Mouse (Mus musculus): ENCODE results near the gene Ruvbl1.

The Ruvbl1 gene

DNA sequence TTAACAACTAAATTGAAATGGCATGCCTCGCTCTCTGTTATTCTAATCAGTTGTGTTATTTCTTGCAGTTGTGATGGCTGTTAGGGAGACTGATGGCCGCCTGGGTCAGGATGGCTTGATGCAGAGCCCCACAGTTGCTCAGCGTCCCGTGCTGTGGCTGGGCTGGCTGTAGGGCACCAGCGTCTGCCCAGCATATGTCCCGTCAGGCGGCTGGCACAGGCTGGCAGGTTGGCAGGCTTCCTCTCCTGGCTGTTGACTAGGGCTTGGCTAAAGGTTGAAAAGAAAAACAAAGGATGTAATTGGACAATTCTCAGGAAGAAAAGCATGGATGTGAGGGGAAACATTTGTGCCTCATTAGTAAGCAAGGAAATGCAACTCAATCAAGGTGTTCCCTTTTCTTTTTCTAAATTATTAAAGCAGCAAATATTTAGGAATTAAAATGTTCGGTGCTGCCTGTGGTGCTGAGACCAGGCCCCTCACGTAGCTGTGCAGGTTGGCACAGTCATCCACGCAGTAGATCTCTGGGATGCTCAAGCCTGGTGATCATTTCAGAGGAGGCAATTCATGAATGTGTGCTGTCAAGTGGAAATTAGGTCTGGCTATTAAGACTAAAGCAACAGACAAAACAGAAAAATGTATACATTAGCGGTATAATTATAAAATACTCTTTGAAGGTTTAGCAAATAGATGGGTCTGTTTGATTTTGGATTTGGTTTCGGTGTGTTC is 25.6 kb downstream of the Ruvbl1 start:
- in situ Hi-C loops (cut with MboI, MseI): loop anchor here (10.0 kb wide), 2 partner anchors 296 to 376 kb away; partner anchors contain the start of gene Gata2 (in 2 of the 2)

DNA sequence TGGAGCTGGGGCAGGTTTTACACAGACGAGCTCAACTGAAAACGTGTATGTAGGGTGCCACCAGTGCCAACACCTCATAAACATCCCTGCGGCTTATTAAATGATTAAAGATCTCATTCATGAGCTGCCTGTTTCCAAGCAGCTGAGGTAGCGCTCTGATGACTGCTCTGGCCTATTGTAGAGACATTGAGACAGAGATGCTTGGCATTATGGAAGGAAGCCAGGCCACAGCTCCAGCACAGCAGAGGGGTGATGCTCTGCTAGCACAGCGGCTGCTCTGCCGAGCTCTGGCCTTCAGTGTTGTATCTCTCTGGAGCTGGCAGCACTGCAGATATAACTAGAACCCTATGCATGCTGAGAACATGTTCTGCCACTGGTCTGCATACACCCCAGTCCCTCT is 28.5 kb downstream of the Ruvbl1 start:
- in situ Hi-C loops (cut with MboI, MseI): loop anchor here (10.0 kb wide), 2 partner anchors 299 to 379 kb away; partner anchors contain the start of gene Gata2 (in 2 of the 2)

DNA sequence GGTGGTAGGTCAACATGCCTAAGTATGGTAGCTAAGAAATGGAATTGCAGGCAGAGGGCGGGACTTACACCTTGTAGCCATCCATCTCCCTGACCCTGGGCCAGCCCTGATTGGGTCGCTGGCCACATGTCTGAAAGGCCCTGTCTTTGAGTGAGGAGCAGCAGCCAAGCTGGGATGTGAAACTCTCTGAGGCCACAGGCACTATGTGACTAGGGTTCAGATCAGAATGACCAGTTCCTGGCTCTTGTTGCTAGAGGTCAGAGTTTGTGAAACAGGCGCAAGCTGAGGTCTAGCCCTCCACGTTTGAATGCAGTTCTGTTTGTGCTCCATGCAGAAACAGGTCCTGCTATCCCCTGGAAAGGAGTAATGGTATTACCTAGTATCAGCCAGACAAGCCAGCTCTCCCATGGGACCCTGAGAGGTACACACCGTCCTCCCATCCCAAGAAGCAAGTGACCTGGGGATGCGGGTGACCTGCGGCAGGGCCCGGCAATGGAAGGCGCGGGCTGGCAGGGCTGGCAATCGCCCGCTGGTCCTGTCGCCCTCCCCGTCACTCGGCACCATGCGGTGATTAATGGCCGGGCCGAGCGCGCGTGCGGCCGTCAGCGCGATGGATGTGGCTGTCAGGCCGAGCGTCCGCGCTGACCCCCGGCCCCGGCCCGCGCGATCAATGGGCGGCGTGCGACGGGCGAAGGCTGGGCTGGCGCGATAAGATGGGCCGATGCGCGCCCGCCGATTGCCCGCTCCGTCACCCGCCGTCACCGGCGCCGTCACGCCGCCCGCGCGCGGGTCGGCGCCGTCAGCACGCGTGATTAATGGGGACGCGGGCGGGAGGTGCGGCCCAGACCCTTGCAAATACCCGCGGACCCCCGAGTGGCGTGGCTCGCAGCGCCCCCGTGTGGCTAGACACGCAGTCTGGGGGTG is 34.5 kb downstream of the Ruvbl1 start:
- in situ Hi-C loops (cut with MboI, MseI): loop anchor here (10.0 kb wide), 2 partner anchors 305 to 385 kb away; partner anchors contain the start of gene Gata2 (in 2 of the 2)

DNA sequence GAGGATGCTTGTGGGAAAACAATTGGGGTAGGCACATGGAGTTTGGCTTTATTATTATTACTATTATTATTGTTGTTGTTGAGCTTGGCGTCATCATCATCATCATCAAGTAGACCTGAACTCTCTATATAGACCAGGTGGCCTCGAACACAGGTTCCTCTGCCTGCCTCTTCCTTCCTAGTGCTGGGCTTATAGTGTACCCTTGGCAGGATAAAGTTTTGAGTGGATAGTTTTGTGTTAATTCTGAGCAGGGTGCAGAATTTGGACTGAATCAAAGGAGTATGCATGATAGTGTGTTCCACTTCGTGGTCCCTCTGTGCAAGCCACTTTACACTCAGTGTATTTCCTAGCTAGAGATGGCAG is 35.2 kb downstream of the Ruvbl1 start:
- in situ Hi-C loops (cut with MboI, MseI): no loop called here

DNA sequence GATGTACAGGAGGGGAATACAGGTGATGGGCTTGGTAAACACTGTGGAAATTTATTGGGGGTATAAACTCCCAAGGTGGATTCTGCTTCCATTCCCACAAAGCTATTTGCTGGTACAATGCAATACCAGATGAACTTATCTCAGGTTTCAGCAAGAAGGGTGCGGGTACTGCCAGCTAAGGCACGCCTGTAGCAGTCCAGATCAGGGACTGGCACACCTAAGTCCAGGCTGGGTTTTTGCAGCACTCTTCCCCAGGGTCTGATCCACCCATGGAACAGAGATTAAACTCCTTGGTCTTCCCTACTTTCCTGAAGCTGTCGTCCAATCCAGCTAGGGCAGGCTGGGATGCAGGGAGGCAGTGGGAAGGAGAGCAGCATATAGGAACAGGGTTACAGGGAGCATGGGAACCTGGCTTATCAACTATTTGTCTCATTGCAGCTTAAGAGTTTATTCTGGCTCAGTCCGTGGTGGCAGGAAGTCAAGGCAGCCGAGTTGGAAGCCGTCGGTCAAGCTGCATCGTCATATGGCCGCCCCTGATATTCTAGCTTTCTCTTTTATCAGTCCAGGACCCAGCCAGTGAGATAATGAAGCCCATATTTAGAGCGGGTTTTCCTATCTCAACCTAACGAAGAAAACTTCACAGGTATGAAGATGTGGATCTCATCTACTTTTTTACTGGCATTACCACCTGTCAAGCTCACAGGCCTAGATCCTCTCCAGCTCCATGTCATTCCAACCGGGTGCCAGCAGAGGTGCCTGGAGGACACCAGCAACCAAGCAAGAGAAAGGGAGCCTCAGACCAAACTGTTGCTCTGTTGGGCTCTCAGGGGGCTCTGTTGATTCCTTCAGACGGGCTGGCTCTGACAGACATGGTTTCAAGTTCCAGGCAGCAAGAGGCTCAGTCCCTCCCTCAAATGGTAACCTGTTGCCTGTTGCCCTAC is 37.1 kb downstream of the Ruvbl1 start:
- in situ Hi-C loops (cut with MboI, MseI): no loop called here

DNA sequence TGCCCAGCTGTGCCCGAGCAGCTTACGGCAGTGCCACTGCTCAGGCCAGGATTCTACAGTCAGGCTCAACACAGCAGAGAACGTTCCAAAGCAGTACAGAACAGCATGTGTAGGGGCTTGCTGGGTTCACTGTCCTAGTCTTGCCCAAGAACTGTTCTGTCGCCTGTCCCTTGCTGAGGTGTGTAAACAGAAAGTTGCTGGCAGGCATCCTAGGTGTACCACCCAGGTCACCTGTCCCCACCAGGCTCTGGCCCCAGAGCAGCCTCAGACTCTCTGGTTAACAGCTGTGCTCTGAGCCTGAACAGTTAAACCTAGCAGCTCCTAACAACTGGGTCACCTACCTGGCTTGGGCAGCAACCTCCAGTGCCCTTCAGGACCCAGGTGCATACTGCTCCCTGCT is 37.8 kb downstream of the Ruvbl1 start:
- in situ Hi-C loops (cut with MboI, MseI): no loop called here

DNA sequence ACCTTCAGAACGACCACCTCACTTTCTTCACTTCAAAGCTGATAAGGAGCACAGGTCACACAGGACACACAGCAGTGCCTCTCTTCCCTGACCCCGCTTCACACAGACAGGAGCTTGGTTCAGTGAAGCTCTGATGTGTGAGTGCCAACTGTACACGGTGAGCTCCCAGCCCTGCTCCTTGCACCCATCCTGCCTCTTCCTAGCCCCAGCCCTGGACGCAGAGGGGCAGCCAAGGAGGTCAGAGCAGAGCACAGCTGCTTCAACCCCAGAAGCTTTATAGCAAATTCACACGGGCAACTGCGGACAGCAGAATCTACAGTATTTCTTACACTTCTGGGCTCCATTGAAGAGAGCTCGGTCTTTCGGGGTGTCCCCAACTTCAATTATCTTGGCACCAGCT is 48.8 kb downstream of the Ruvbl1 start:
- in situ Hi-C loops (cut with MboI, MseI): no loop called here

DNA sequence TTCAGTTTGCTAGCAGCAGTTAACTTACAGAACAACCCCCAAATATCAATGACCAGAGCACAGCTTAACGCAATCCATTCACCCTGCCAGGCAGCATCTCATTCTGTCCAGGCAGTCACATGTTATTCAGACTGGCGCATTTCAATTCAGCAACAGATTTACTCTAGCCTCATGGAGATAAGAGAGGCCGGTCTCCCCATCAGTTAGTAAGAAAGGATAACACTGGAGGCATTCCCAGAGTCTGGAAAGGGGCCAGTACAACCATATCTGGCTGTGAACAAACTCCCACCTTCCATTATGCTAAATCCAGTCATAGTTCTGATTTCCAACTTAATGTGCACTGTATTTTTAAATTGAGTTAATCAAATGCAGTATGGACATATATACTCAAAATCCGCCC is 49.3 kb downstream of the Ruvbl1 start:
- in situ Hi-C loops (cut with MboI, MseI): no loop called here

DNA sequence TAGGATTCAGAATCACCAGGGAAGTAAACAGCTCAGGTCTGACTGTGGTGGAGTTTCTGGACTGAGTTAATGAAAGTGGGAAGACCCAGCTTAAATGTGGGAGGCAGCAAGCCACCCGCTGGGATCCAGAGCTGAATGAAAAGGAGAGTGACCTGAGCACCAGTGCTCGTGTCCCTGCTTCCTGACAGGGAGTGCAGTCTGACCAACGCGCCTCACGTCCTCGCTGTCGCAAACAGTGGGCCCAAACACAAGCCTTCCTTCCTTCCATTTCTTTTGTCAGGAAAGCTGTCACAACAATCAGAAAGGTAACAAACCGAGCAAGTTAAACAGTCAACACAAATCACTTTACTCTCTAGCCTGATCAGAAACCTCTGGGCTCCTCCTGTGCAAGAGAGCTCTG is 50.8 kb downstream of the Ruvbl1 start:
- in situ Hi-C loops (cut with MboI, MseI): no loop called here

DNA sequence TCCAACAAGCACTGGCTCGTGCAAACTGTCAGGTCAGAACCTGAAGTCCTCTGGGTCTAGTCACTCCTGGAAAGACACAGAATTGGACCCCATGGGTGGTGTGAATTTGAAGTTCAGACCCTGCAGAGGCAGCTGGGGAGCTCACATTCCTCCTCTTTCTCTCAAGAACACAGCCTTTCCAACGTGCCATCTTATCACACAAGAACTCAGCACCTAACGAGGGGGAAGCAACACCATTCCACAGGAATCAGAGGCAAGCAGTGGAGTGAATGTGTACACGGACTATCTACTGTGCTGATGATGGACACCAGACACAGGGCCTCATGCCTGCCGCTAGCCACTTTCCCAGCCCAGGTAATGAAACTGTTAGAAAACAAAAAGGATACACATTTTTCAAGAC is 51.5 kb downstream of the Ruvbl1 start:
- in situ Hi-C loops (cut with MboI, MseI): no loop called here

DNA sequence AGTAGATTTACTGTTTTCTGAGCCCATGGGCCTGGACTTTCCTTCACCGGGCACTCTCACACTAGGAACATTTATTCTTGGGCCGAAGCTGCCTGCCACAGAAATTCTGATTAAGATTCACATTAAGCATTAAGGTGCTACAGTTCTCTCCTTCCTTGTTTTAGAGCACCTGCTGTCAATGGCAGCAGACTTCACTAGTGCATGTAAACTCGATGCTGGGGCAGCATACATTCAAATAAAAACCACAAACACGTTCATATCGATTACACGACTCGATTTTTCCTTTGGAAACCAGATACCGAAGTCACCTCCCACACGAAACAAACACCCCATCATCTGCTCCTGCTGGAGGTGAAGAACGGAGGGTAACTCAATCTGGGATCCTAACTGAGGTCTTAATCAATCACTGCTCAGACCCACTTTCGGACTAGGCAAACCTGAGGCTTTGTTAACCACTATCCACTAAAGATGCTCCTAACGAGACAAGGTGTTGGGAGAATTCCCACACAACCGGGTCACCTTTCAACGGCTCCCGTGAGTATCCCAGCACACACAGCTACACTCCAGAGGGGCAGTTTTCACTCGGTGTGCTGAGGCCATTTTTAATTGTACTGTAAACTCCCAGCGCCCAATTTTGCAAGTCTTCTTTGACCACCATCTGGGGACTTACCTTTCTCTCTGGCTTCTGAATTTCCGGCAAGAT is 52.6 kb downstream of the Ruvbl1 start:
- in situ Hi-C loops (cut with MboI, MseI): no loop called here

DNA sequence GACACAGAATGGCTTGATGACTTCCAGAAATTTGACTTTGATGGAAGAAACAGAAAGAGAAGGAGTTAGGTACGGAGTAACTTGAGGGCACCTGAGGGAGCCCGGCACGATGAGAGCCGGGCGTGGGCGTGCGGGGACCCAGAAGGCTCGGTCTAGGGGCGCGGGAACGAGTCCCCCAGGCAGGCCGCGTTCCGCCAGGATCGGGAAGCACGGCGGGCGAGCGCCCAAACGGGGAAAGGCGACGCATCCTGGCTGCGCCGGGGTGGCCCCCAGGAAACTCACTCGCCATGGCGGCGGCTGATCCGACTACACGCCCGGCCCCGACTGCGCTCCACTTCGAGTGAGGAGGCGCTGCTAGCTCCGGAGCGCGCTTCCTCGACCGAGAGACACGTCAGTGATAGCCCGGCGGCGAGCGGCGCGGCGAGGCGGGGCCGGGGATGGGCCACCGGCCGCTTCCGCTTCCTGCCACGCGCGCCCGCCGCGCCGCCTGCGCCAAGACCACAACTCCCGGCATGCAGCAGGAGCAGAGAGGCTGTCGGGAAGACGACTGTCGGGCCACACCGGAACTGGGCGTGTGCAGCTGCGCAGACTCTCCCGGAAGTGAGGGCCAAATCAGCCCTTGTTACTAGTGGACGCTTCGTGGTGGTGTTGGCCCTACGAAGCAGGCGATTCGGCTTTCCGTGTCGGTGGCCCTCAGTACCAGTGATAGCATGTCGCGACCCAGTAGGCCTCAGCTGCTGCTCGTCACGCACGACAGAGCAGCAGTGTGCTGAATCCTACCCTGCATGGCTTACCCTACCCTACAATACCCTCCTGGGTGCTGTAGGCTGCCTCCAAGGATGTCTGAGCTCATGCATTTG is 53.4 kb downstream of the Ruvbl1 start, which contains the start of gene Sec61a1:
Sec61a1 (minus strand) TSS at position 502 of the 860 bp plus-strand sequence.
- in situ Hi-C loops (cut with MboI, MseI): no loop called here

DNA sequence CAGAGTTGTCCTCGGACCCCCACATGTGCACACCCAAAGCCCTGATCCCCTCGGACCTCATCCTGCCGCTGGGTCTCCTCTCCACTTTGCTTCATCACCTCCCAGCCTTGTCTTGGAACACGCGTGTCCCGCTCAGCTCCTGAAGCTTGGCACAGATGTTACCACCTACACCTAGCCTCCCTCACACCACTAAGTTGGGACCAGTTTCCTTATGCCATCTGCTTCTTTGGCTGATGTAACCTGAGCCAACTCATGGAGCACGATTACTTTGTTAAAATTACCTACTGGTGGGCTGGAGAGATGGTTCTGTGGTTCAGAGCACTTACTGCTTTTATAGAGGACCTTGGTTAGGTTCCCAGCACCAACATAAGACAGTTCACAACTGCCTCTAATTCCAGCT is 56.6 kb downstream of the Ruvbl1 start:
- in situ Hi-C loops (cut with MboI, MseI): loop anchor here in 1 of 2 experiments (10.0 kb wide), 1 partner anchor 337 kb away; no protein-coding TSS in a partner anchor

DNA sequence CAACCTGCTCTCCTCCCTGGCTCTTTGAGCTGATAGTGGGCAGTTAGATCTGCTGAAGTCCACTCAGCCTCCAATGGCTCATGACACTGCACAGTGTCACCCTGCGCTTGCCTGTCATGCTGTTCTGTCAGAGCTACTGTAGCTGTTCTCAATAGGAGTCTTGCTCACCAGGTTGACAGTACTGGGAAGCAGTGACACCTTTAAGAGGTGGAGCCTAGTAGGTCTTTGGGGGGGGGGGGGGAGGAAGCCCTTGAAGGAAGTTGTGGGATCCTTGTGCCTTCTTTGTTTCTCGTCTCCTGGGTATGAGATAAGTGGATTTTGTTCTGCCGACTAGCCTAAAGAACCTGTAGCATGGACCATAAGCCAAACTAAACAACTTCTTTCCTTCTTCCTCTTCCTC is 57.4 kb downstream of the Ruvbl1 start:
- in situ Hi-C loops (cut with MboI, MseI): loop anchor here in 1 of 2 experiments (10.0 kb wide), 1 partner anchor 338 kb away; no protein-coding TSS in a partner anchor

DNA sequence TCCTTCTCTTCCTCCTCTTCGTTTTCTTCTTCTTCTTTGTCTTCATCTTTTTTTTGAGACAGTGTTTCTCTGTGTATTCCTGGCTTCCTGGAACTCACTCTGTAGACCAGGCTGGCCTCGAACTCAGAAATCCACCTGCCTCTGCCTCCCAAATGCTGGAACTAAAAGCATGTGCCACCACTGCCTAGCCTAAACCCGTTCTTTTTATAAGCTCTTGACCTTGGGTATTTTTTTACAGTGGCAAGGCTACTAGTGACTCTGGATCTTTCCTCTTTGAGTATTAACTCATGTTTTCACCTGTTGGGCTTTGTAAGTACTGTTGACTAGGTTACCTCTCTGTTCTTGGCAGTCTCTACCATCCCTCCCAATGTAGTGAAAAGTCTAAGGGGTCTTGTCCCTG is 57.8 kb downstream of the Ruvbl1 start:
- in situ Hi-C loops (cut with MboI, MseI): loop anchor here in 1 of 2 experiments (10.0 kb wide), 1 partner anchor 338 kb away; no protein-coding TSS in a partner anchor

DNA sequence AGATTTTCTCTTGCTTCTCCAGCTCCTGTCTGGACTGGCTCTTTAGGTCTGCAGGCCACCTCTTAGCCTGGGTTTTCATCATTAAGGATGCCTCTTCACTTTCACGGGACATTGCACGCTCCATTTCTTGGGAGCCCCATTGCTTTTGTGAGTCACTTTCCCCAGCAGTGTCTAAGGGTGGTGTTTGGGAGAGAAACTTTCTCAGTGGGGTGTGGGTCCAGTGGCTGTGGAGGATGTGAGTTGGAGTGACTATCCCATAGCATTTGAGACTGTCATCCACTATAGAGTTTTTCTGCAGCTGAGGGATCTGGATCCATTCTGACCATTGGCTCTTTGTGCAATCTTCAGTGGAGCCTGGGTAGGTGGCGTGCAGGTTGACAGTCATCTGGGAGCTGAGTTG is 58.2 kb downstream of the Ruvbl1 start:
- in situ Hi-C loops (cut with MboI, MseI): loop anchor here in 1 of 2 experiments (10.0 kb wide), 1 partner anchor 339 kb away; no protein-coding TSS in a partner anchor

DNA sequence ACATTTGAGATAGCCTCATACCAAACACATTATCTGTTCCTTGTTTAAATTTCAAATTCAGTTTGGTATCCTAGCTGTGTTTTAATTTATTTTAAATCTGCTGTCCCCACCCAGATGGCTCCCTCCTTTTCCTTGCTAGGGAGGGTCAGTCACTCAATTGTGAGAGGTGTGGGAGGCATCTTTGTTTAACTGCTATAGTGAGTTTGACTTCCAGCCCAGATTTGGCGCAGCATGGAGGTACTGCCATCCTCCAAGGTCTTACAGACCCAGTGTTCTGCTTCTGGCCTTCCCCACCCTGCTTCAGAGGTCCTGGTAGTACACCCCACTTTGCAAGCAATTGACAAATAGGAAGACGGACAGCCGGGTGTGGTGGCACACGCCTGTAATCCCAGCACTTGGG is 58.8 kb downstream of the Ruvbl1 start:
- in situ Hi-C loops (cut with MboI, MseI): loop anchor here in 1 of 2 experiments (10.0 kb wide), 1 partner anchor 339 kb away; no protein-coding TSS in a partner anchor

DNA sequence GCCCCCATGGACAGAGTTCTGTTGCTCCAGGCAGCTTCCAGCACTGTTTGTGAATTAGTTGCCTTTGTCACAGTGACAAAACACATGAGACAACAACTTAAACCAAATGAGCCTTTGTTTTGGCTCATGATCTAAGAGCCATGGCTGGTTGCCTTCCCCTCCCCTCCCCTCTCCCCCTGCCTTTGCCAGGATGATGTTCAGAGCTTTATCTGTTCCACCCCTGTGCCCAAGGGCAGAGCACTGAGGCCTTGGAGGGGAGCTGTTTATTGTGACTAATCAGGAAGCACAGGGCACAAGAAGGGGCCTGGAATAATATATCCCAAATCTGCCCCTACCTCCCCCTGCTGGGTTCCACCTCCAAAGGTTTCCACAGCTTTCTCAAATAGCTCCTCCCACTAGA is 65.1 kb downstream of the Ruvbl1 start:
- in situ Hi-C loops (cut with MboI, MseI): no loop called here

DNA sequence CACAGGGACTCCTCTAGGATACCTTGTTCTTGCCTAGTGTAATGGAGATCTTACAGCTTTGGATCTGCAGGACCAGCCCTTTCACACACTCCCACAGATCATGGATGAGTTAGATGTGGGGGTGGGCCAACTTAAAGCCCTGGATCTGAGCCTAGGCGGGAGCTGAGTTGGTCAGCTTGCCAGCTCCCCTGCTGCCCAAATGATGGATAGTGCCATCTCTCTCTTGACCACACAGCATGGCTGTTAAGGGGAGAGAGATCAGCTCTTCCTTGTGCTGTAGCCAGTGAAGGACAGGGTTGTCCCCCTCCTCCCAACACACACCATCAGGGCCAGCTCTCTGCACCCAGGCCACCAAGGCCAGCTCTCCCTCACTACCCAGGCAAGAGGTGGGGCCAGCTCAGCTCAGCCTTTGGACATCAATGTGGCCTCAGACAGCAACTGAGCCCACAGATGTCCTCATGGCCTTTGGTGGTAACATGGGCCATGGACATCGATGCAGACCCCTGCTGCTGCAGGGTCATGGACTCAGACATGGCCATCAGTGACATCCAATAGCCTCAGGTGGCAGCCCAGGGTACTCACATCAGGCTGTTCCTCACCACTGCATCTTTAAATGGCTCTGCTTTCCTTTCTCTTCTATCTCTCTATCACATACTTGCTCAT is 75.0 kb downstream of the Ruvbl1 start:
- in situ Hi-C loops (cut with MboI, MseI): no loop called here

Measured in T-helper 17 cell (primary cell).